Mouse (Mus musculus) layer of hippocampus, postnatal 14 days (tissue): ENCODE data around the gene Brap. TPM values are rescaled to one million over a fixed set of nuclear protein-coding genes. Genes with fewer than 3 reads are reported as not detected.

Experiments
- DNase-seq, 2 experiments: peaks; one replicate each; pipeline ENCODE4 v3.0.0; 2021 to 2022; ENCODE audit warnings: low spot score in 2 of 2, mixed read lengths in 1 of 2
- total RNA-seq, 2 experiments: library from RNA; stranded (reverse); gene quantifications; 2 replicates each; pipeline ENCODE4 v1.2.3; 2021

Brap gene
- total RNA-seq, 2 experiments from 2014 or later, result 60.3 to 65.6 TPM

- DNase-seq, result peak in 1 of 2 experiments; percentile 25
Observed at GRCm38 (mm10) chr5:121712934-121713538, 52.7 kb downstream of the Brap start.

- DNase-seq, result no peak
Observed at GRCm38 (mm10) chr5:121714331-121714730, 54.0 kb downstream of the Brap start.

GRCm38 (mm10) chr5:121714928-121715327 is 54.6 kb downstream of the Brap start:
- DNase-seq, result no peak

DNA sequence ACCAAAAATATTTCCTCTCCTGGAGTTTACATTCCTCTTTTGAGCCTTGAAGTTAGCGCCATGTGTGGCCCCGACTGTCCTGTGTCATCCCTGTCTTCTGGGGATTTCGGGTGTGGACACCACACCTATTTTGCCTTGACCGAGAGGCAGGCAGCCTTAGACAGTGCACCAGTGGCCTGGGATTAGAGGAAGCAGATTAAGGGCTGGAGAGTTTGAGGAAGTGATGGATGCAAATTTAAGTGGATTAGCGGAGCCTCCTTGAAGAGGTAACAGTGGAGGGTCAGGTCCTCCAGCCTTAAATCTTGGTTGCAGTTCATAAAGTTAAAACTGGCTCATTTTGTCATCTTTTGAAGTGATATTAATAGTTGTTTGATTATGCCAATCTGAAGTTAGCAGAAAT is 58.1 kb downstream of the Brap start:
- DNase-seq, result no peak

- DNase-seq, result no peak
Observed at GRCm38 (mm10) chr5:121720888-121721585, 60.7 kb downstream of the Brap start.

DNA sequence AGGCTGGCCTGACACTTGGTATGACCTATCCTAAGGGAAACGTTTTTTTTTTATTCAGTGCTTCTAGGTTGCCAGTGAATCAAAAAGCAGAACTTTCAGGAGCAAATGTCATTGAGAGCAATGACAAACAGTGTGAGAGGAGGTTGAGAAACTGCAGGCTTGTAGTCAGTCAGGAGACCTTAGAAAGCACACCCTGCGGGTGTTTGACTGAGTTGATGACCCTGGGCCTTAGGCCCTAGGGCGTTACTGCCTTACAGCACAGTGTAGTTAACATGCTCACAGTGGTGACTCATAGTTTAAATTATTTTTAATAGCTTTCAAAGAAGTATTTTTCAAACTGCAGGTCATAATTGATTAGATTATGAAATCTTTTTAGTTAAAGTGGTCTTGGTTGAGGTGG is 61.5 kb downstream of the Brap start:
- DNase-seq, result no peak

DNA sequence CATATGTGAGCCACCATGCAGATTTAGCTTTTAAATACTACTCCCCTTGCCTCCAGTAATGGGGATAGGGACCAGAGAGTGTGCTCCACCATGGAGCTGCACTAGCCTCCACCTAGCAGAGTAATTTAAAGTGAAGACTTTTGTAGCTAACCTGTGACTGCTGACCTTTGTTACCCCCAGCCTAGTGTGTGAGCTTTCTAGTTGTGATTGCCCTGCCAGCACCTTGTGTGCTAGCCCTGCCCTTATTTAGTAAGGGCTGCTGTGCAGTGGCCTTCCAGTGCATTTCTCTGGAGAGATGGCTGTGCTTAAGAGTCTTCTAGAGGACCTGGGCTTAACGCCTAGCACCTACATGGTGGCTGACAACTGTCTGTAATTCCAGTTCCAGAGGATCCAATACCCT is 64.3 kb downstream of the Brap start:
- no peak for DNase-seq

- no peak for DNase-seq
Observed at GRCm38 (mm10) chr5:121730057-121730456, 69.7 kb downstream of the Brap start.

GRCm38 (mm10) chr5:121736641-121737040 is 76.3 kb downstream of the Brap start:
- DNase-seq, result no peak

Other genes starting within 250 kb of the Brap start
- 10 to 100 TPM in 1 of 2 experiments, 1 to 10 TPM in 1; 5.7 to 11.3 TPM for gene Tmem116, start 208.7 kb upstream of the Brap start, total RNA-seq
- 100 to 1,000 TPM; 152 to 155 TPM for gene Erp29, start 208.1 kb upstream of the Brap start, total RNA-seq
- gene Adam1b, start 157.1 kb upstream of the Brap start, total RNA-seq, result under 1 TPM in 1 of 2 experiments, not detected in 1; 0.09 TPM
- 10 to 100 TPM; 11.1 to 11.7 TPM for gene Adam1a, start 115.1 kb upstream of the Brap start, total RNA-seq
- not detected for gene Gm42878, start 115.1 kb upstream of the Brap start, total RNA-seq
- 10 to 100 TPM; 74.8 to 78.6 TPM for gene Mapkapk5, start 114.7 kb upstream of the Brap start, total RNA-seq
- gene Aldh2, start 66.7 kb upstream of the Brap start, total RNA-seq, result 10 to 100 TPM; 88.3 to 96.7 TPM
- gene Acad12, start 41.6 kb upstream of the Brap start, total RNA-seq, result 1 to 10 TPM; 4.7 to 4.9 TPM
- gene Acad10, start within 50 bp of the Brap start, total RNA-seq, result 1 to 10 TPM; 3.3 to 3.5 TPM
- 100 to 1,000 TPM; 220 to 237 TPM for gene Atxn2, start 50.8 kb downstream of the Brap start, total RNA-seq
- 10 to 100 TPM; 18.5 to 18.7 TPM for gene Sh2b3, start 177.1 kb downstream of the Brap start, total RNA-seq
- gene Pheta1, start 188.4 kb downstream of the Brap start, total RNA-seq, result 10 to 100 TPM; 10.3 to 12.4 TPM